Mouse (Mus musculus): ENCODE data around the gene Hk1.

Hk1 gene

GRCm38 (mm10) chr10:62320402-62320978, 59.2 kb downstream of the Hk1 start:
- 49% methylated on average over 9 of the region's 9 CpGs for WGBS

GRCm38 (mm10) chr10:62319154-62319553, 60.6 kb downstream of the Hk1 start:
- WGBS, result 75% methylated on average over 7 of the region's 7 CpGs

- WGBS, result 60% methylated on average over 8 of the region's 8 CpGs
Observed at GRCm38 (mm10) chr10:62316467-62316866, 63.2 kb downstream of the Hk1 start.

DNA sequence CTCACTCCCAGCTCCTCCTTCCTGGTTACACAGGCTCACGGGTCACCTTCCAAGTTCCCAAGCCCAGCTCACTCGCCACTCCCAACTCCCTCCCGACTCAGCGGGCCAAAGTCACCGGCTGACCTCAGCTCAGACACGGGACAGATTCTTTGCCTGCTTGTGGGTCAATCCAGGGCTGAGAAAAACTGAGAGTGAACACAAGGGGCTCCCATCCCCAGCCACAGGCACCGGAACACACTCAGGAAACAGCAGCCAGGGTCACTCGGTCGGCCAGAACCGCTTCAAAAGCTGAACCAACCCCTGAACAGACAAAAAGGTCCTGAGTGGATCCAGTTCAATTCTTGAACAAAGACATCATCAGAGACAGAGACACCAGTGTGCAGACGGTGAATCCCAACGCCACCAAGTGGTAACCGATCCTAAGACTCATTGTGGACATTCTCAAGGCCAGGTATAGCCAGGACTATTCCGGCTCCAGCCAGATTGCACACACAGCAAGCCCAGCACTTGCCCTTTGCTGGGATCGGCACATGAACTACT, 65.8 kb downstream of the Hk1 start:
- 58% methylated on average over 15 of the region's 15 CpGs for WGBS

GRCm38 (mm10) chr10:62313140-62313539, 66.6 kb downstream of the Hk1 start:
- WGBS, result 65% methylated on average over 10 of the region's 10 CpGs

DNA sequence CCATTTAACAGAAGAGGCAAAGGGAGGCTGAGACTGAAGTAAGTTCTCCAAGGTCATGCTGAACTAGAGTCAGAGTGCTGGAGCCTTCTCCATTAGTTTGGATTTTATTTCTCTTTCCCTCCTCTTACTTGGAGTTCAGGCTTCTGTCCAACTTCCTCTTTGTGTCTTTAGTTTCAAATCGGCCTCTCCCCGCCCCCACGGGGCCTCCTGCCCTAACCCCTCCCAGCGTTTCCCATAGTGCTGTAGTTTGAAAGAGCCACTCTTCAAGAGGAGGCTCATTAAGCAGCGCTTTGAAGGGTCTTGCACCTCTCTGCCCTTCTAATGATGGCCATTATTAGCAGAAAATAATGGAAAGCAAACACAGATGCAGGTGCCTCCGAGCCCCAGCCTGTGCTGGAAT, 68.2 kb downstream of the Hk1 start:
- 27% methylated on average over 6 of the region's 6 CpGs for WGBS

DNA sequence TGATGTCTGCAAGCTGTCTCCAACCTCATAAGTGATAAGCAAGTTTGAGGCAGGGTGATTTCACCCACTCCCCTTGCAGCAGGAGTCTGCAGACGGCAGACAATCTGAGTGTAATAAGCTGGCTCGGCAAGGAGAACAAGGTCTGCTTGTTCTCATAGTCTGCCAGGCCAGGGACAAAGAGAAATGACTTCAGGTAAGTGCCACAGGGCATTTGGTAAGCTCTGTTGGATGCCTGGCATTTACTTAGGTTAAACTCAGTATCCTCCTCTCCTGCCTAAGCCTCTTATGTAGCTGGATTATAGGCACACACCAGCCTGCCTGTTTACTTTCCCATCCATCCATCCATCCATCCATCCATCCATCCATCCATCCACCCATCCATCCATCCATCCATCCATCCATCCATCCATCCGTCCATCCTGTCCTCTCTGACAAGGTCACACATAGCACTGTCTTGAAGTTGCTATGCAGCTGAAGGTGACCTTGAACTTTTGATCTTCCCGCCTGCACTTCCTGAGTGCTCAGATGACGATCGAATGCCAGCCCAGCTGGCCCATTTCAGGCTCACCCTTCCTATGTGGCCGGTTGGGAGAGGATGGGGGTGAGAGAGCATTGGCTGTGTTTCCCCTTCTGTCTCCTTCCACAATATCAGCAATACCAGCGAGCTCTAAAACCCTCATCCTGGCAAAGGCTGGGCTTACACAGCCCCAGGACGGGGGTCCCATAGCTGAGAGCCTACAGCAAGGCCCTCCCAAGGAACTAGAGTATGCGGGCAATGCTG, 69.3 kb downstream of the Hk1 start:
- 76% methylated on average over 10 of the region's 10 CpGs for WGBS

GRCm38 (mm10) chr10:62309593-62309992, 70.1 kb downstream of the Hk1 start:
- WGBS, result 87% methylated on average over 5 of the region's 5 CpGs

GRCm38 (mm10) chr10:62308896-62309491, 70.7 kb downstream of the Hk1 start:
- 88% methylated on average over 11 of the region's 11 CpGs for WGBS

- WGBS, result 29% methylated on average over 3 of the region's 3 CpGs
Observed at GRCm38 (mm10) chr10:62306483-62306882, 73.2 kb downstream of the Hk1 start.

DNA sequence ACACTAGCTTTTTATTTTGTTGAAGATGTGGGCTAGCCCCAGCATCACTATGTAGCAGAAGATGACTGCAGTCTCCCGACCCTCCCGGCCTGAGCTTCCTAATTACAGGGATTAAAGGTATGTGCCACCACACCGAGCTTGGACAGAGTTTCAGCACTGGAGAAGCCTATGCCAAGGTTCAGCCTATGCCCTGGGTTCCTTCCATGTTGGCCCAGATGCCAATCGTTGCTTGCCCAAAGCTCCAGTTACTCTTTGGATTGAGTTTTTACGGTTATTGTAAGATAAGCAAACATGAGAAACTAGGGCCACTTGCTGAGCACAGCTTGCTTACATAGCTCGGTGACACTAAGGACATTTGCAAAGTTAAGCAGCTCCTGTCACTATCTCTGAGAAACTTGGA, 74.6 kb downstream of the Hk1 start:
- WGBS, result 73% methylated on average over 6 of the region's 6 CpGs

DNA sequence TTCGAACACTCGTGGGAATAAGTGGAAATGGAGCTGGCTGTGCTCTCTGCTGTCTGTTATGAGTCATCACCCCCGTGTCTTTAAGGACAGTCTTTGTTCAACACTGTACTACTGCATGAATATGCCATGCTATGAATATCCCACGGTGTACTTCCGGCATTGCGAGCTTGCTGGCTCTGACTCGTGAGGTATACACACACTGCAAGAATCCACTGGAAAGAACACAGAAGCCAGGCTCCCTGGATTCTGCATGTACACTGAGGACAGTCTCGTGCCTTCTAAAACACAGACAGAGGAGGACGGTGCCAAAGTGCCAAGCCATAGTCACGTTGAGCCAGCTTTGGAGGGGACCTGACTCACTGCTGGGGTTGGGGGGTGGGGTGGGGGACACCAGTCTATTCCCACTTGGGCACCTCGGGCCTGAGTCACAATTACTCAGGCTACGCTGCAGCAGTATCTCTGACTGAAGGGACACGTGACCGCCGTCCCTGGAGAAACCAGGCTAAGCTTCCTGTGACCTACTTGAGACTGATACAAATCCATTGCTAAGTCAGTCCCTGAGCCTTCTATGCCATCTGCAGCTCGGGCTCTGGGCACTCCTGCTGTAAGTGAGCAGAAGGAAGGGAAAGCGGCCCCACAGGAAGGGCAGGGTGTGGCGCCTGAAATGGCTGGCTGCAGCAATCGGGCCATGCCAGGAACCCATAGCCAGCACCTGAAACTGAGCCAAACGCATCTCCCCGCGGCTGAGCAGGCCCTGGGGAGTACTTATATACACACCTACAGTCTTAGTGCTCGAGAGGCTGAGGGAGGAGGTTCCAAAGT, 79.5 kb downstream of the Hk1 start:
- 22% methylated on average over 23 of the region's 23 CpGs for WGBS

- 62% methylated on average over 26 of the region's 26 CpGs for WGBS
Observed at GRCm38 (mm10) chr10:62296086-62296872, 83.4 kb downstream of the Hk1 start.

GRCm38 (mm10) chr10:62294112-62294511, 85.6 kb downstream of the Hk1 start:
- 51% methylated on average over 4 of the region's 4 CpGs for WGBS

- 64% methylated on average over 6 of the region's 6 CpGs for WGBS
Observed at GRCm38 (mm10) chr10:62287460-62288124, 92.1 kb downstream of the Hk1 start.

DNA sequence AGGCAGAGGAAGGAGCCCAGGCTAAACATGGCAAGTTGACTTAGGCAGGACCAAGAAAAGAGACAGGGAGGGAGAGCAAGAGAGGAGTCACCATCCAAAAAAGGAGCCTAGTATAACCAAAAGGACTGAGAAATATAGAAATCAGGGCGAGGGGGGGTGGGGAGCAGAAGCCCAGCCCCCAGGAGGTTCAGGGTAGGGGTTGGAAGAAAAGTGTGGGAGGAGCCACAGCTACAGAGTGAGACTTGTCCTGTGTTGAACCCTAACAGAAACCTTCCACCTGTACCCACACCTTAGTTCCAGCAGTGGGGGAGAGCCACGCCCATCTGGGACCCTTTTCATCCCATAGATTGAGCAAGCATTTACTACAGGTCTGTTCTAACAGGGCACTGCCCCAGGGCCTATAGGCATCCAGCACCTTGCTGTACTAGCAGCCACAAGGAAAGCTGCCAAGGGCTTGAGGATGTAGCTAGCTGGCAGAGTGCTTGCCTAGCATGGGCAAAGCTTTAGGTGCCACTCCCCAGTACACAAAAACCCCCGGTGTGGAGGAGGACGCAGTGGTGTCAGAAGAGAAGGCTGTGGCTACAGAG, 96.4 kb downstream of the Hk1 start:
- 61% methylated on average over 4 of the region's 4 CpGs for WGBS

- 51% methylated on average over 9 of the region's 9 CpGs for WGBS
Observed at GRCm38 (mm10) chr10:62282782-62283181, 96.9 kb downstream of the Hk1 start.

DNA sequence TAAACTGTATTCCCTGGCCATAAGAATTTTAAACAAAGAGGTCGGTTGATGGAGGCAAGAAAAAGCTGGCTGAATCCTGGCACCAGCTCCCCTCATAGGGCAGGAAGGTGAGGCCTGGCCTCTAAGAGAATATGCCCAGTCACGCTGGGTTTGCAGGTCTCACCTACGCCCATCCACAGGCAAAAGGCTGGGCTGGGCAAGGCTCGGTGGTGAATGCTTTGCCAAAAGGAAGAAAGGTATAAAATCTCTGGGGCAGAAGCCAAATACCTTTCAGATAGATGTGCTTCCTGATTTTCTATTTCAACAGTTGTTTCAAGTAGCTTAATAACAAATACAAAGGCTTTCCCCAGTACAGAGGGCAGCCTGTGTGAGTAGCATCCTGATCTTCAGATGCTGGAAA, 100.0 kb downstream of the Hk1 start:
- WGBS, result 84% methylated on average over 4 of the region's 4 CpGs

DNA sequence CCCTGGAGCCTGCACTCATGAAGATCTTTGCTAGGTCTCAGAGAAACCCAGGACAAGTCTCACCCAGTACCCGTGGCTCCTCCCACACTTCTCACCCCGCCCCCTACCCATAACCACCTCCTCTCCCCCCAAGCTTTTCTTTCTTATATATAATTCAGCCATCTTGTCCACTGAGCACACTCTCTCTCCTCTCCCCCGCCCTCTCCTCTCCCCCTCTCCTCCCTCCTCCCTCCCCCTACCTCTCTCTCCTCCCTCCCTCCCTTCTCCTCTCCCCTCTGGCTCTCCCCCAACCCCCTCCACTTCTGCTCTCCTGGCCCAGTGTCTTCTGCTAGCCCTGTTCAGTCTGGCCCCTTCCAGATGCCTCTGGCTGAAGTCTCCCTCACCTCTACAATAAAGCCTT, 100.6 kb downstream of the Hk1 start:
- WGBS, result 60% methylated on average over 3 of the region's 3 CpGs
